Mouse (Mus musculus): ENCODE results near the gene Gm12695. TPM values are rescaled to one million over a fixed set of nuclear protein-coding genes. Genes with fewer than 3 reads are reported as not detected.

Gene Gm12695
- total RNA-seq (2012; rRNA removed) (not detected in 2 replicates), total RNA-seq (2014; rRNA removed) (not detected in 2 replicates), polyA plus RNA-seq (2012; ENCODE audit: insufficient read length, low read depth) (not detected in 2 replicates)

- H3K4me2 ChIP-seq (ENCODE audit: insufficient read depth, low read depth, poor library complexity, severe bottlenecking) = no peak within 1 kb of the TSS
- no peaks in the 10 kb centered on the region for H3K36me3 ChIP-seq (replicated peaks in 1 of 2; ENCODE audit: control insufficient read depth in 1 of 2, insufficient read depth in 1 of 2, low read length in 1 of 2)
- H3K4me1 ChIP-seq (ENCODE audit: control insufficient read depth in 1 of 2, insufficient read depth in 2 of 2) = no peaks in the 10 kb centered on the region
- DNase-seq (ENCODE audit: extremely low read depth) = no peak
- in situ Hi-C loops (cut with MboI; ENCODE audit: low pct_ligation_motif_present, low pct_unique_long_range_greater_than_20kb, low sequenced_read_pairs) (no loop called here), dilution Hi-C loops (cut with MboI; ENCODE audit: extremely low pct_ligation_motif_present, extremely low pct_unique_long_range_greater_than_20kb, low sequenced_read_pairs) (no loop called here)
- no peak within 1 kb of the TSS for H3K27ac ChIP-seq (ENCODE audit: insufficient read depth, low read depth)
- TF ChIP-seq MAZ (IDR thresholded peaks at IDR 0.05; ENCODE audit: low read depth, low read length) (no peak), SMC3 (IDR thresholded peaks at IDR 0.05; ENCODE audit: low read depth, low read length) (no peak), CHD2 (IDR thresholded peaks at IDR 0.05; ENCODE audit: low read length) (no peak), CTCF (conservative IDR thresholded peaks at IDR 0.05 in 1 of 2, IDR thresholded peaks at IDR 0.05 in 1 of 2; ENCODE audit: low read depth in 2 of 2, low read length in 2 of 2) (no peak), IRF4 (IDR thresholded peaks at IDR 0.05; ENCODE audit: low read depth, low read length) (no peak), ZNF384 (IDR thresholded peaks at IDR 0.05; ENCODE audit: low read depth, low read length) (no peak), PAX5 (IDR thresholded peaks at IDR 0.05; ENCODE audit: low read length) (no peak), TCF12 (IDR thresholded peaks at IDR 0.05; ENCODE audit: low read depth, low read length) (no peak), ZMIZ1 (IDR thresholded peaks at IDR 0.05; ENCODE audit: low read depth, low read length) (no peak), MAX (IDR thresholded peaks at IDR 0.05; ENCODE audit: low read length) (no peak), MAFK (IDR thresholded peaks at IDR 0.05; ENCODE audit: insufficient replicate concordance, low read length) (no peak), POLR2AphosphoS2 (IDR thresholded peaks at IDR 0.05; ENCODE audit: low read depth, low read length) (no peak), ETS1 (conservative IDR thresholded peaks at IDR 0.05; ENCODE audit: low read depth, low read length) (no peak), JUN (IDR thresholded peaks at IDR 0.05; ENCODE audit: insufficient read depth, low read depth, low read length) (no peak), EP300 (IDR thresholded peaks at IDR 0.05; ENCODE audit: low read length) (no peak), JUND (conservative IDR thresholded peaks at IDR 0.05; ENCODE audit: low read depth, low read length) (no peak)
- H3K9ac ChIP-seq (ENCODE audit: insufficient read depth, low read depth) = no peak within 1 kb of the TSS
- no peaks in the 10 kb centered on the region for H3K27me3 ChIP-seq (replicated peaks)
- peaks cover 55% of the 10 kb centered on the region for H3K9me3 ChIP-seq (replicated peaks; ENCODE audit: low read length)
- H3K79me2 ChIP-seq (replicated peaks; ENCODE audit: control insufficient read depth, extremely low read depth, insufficient read depth, poor library complexity, severe bottlenecking) = no peaks in the 10 kb centered on the region
- no peak within 1 kb of the TSS for H3K4me3 ChIP-seq (replicated peaks in 1 of 3; ENCODE audit: low read depth in 2 of 3, low read length in 2 of 3, poor library complexity in 1 of 3)
These were observed at the start of gene Gm12695 for GRCm38 (mm10) chr4:96785086-96785485. Gene Gm12695 (minus strand): TSS chr4:96785186.

GRCm38 (mm10) chr4:96825540-96826045, 40.6 kb upstream of the Gm12695 start:
- DNase-seq (ENCODE audit: extremely low read depth) = no peak
- Histone ChIP-seq H3K9me3 (replicated peaks; ENCODE audit: low read length) (peaks cover 40% of the 10 kb centered on the region), H3K4me3 (replicated peaks in 1 of 3; ENCODE audit: low read depth in 2 of 3, low read length in 2 of 3, poor library complexity in 1 of 3) (no peak overlapping the region), H3K9ac (ENCODE audit: insufficient read depth, low read depth) (no peak overlapping the region), H3K27me3 (replicated peaks) (no peaks in the 10 kb centered on the region), H3K27ac (ENCODE audit: insufficient read depth, low read depth) (no peak overlapping the region), H3K79me2 (replicated peaks; ENCODE audit: control insufficient read depth, extremely low read depth, insufficient read depth, poor library complexity, severe bottlenecking) (no peaks in the 10 kb centered on the region), H3K4me2 (ENCODE audit: insufficient read depth, low read depth, poor library complexity, severe bottlenecking) (no peak overlapping the region), H3K36me3 (replicated peaks in 1 of 2; ENCODE audit: control insufficient read depth in 1 of 2, insufficient read depth in 1 of 2, low read length in 1 of 2) (no peaks in the 10 kb centered on the region), H3K4me1 (ENCODE audit: control insufficient read depth in 1 of 2, insufficient read depth in 2 of 2) (no peaks in the 10 kb centered on the region)
- in situ Hi-C loops (cut with MboI; ENCODE audit: low pct_ligation_motif_present, low pct_unique_long_range_greater_than_20kb, low sequenced_read_pairs) (no loop called here), dilution Hi-C loops (cut with MboI; ENCODE audit: extremely low pct_ligation_motif_present, extremely low pct_unique_long_range_greater_than_20kb, low sequenced_read_pairs) (no loop called here)
- TF ChIP-seq KAT2A (IDR thresholded peaks at IDR 0.05; ENCODE audit: insufficient replicate concordance, low read length) (no peak), RCOR1 (conservative IDR thresholded peaks at IDR 0.05; ENCODE audit: low read depth, low read length) (no peak), ELF1 (IDR thresholded peaks at IDR 0.05; ENCODE audit: low read depth, low read length) (no peak), PAX5 (IDR thresholded peaks at IDR 0.05; ENCODE audit: low read length) (no peak), CHD1 (IDR thresholded peaks at IDR 0.05; ENCODE audit: low read depth, low read length) (no peak), USF1 (IDR thresholded peaks at IDR 0.05; ENCODE audit: low read depth, low read length) (no peak), NRF1 (IDR thresholded peaks at IDR 0.05; ENCODE audit: low read depth, low read length) (no peak), TCF12 (IDR thresholded peaks at IDR 0.05; ENCODE audit: low read depth, low read length) (no peak), POLR2A (IDR thresholded peaks at IDR 0.05; ENCODE audit: low read depth, low read length) (no peak), SIN3A (IDR thresholded peaks at IDR 0.05; ENCODE audit: low read length) (no peak), MYC (IDR thresholded peaks at IDR 0.05; ENCODE audit: low read depth, low read length) (no peak), ETS1 (conservative IDR thresholded peaks at IDR 0.05; ENCODE audit: low read depth, low read length) (no peak), TBP (conservative IDR thresholded peaks at IDR 0.05; ENCODE audit: low read depth, low read length) (no peak), USF2 (conservative IDR thresholded peaks at IDR 0.05; ENCODE audit: low read depth, low read length) (no peak), POLR2AphosphoS2 (IDR thresholded peaks at IDR 0.05; ENCODE audit: low read depth, low read length) (no peak), CHD2 (IDR thresholded peaks at IDR 0.05; ENCODE audit: low read length) (no peak)

Data from CH12.LX (cell line).